Mouse (Mus musculus): Measurements from ENCODE around the gene Myo16.

DNA sequence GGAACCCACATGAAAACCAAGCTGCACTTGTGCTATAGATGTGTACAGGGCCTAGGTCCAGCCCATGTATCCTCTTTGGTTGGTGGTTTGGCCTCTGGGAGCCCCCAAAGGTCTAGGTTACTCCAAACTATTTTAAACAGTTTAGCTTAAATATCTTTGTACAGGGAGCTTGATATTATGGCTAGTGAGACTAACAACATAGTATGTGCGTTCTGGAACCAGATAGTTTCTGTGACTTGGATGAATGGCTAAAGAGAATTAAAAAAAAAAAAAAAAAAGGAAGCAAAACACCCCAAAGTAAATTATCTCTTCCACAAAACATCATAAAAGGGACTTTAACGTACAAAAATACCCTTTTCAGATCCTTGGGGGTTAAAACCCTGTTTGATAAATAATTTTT is 218.9 kb downstream of the Myo16 start:
- no peak for TF ChIP-seq GATA1 (IDR thresholded peaks at IDR 0.05; ENCODE audit: low read depth, low read length)
- no peak for TF ChIP-seq USF1 (IDR thresholded peaks at IDR 0.05; ENCODE audit: low read depth, low read length)
